Mouse (Mus musculus) limb, embryonic 11.5 days (tissue): ENCODE measurements around the gene Marc2. TPM values are rescaled to one million over a fixed set of nuclear protein-coding genes. Genes with fewer than 3 reads are reported as not detected.

ENCODE experiments used
- ATAC-seq: fragments of 200-750 bp; cut with Nextera tagmentation; 2 replicates; pipeline ENCODE4 v1.8.0; 2017; ENCODE audit warnings: low read depth; ENCODE audit not compliant: insufficient number of reproducible peaks, low FRiP score, low TSS enrichment
- DNase-seq: peaks from one replicate; pipeline ENCODE4 v3.0.0-alpha.2; 2015; ENCODE audit warnings: low spot score
- H3K27ac ChIP-seq: fragments of 300-500 bp; sonication (generic); replicated peaks from 2 replicates; pipeline ENCODE4 v1.5.1; 2014; ENCODE audit warnings: low read depth, mild to moderate bottlenecking, low read length
- H3K27me3 ChIP-seq: fragments of 300-500 bp; sonication (generic); 2 replicates; pipeline ENCODE4 v1.6.1; 2014; ENCODE audit warnings: mild to moderate bottlenecking, low read length, mixed read lengths; ENCODE audit not compliant: control insufficient read depth, insufficient read depth
- H3K36me3 ChIP-seq: fragments of 300-500 bp; sonication (generic); 2 replicates; pipeline ENCODE4 v1.6.1; 2014; ENCODE audit warnings: mild to moderate bottlenecking, low read length, moderate library complexity, mixed read lengths; ENCODE audit not compliant: control insufficient read depth, insufficient read depth
- H3K4me1 ChIP-seq: fragments of 300-500 bp; sonication (generic); 2 replicates; pipeline ENCODE4 v1.6.1; 2014; ENCODE audit warnings: low read length, mixed read lengths; ENCODE audit not compliant: control insufficient read depth, insufficient read depth
- H3K4me2 ChIP-seq: fragments of 300-500 bp; sonication (generic); 2 replicates; pipeline ENCODE4 v1.6.1; 2014; ENCODE audit warnings: low read depth, mild to moderate bottlenecking, moderate library complexity; ENCODE audit not compliant: severe bottlenecking
- H3K4me3 ChIP-seq: fragments of 300-500 bp; sonication (generic); 2 replicates; pipeline ENCODE4 v1.5.1; 2014; ENCODE audit warnings: low read depth, low read length
- H3K9ac ChIP-seq: fragments of 300-500 bp; sonication (generic); 2 replicates; pipeline ENCODE4 v1.6.1; 2014; ENCODE audit warnings: mild to moderate bottlenecking, low read length
- H3K9me3 ChIP-seq: fragments of 300-500 bp; sonication (generic); 2 replicates; pipeline ENCODE4 v1.6.1; 2016; ENCODE audit warnings: low read length; ENCODE audit not compliant: control insufficient read depth
- WGBS: fragments of 180-500 bp; shearing (Covaris S2); extraction: QIAGEN DNeasy Blood & Tissue Kit; methylation state at CpG from one replicate; pipeline ENCODE4 v1.1.7; 2014; 5-methylcytosine and 5-hydroxymethylcytosine counted together
- polyA plus RNA-seq: library from polyadenylated mRNA; unstranded; fragments of >200 nt; fragmentation: Nextera tagmentation; extraction: Ambion mirVana; gene quantifications from 2 replicates; pipeline ENCODE4 v1.2.1, GENCODE M21; 2014

Marc2 gene
- polyA plus RNA-seq, 1 experiment from 2014 or later: 110 TPM

DNA sequence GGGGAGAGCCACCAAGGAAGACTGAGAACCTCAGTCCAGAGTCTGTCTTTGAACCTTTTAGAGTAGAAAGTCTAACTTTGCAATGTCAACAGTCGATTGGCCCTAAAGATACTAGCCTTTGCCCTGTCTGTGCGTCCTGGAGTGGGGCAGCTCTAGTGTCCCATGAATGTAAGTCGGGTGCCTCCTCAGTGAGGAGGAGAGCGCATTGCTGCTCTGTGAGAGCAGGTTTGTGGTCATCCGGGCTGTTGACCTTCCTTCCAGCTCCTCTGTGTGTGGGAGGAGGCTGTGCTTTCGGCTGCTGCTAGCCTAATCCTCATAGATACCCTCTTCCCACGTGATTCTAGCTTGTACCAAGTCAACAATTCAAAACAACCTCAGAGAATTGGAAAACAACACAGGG lies 4.9 kb upstream of the Marc2 start:
- Histone ChIP-seq H3K9me3 (no peaks in the 10 kb centered on the region), H3K9ac (no peak overlapping the region), H3K4me2 (no peak overlapping the region), H3K27ac (no peak overlapping the region), H3K4me1 (peaks cover 2% of the 10 kb centered on the region; the same call in 1 of the 2 replicates), H3K27me3 (0 out of 2 replicates have a peak, but pooled peaks cover 3% of the 10 kb centered on the region), H3K36me3 (no peaks in the 10 kb centered on the region), H3K4me3 (no peak overlapping the region)
- ATAC-seq (no peak), DNase-seq (no peak)
- WGBS: 57% methylated on average over 7 of the region's 7 CpGs

GRCm38 (mm10) chr1:184846973-184847372 lies 722 bp upstream of the Marc2 start:
- no peak overlapping the region for H3K4me3 ChIP-seq
- peaks cover under 1% of the 10 kb centered on the region; the same call in 1 of the 2 replicates for H3K4me1 ChIP-seq
- no peaks in the 10 kb centered on the region for H3K9me3 ChIP-seq
- H3K27ac ChIP-seq: no peak overlapping the region
- H3K4me2 ChIP-seq: no peak overlapping the region
- DNase-seq (no peak), ATAC-seq (no peak)
- no peaks in the 10 kb centered on the region for H3K36me3 ChIP-seq
- H3K27me3 ChIP-seq: 0 out of 2 replicates have a peak, but pooled peaks cover under 1% of the 10 kb centered on the region
- WGBS: 55% methylated on average over 3 of the region's 3 CpGs
- H3K9ac ChIP-seq: no peak overlapping the region

- peak overlapping the region; percentile 77 for H3K9ac ChIP-seq
- no peaks in the 10 kb centered on the region for H3K9me3 ChIP-seq
- H3K36me3 ChIP-seq: no peaks in the 10 kb centered on the region
- no peaks in the 10 kb centered on the region; the same call in 1 of the 2 replicates for H3K4me1 ChIP-seq
- no peaks in the 10 kb centered on the region for H3K27me3 ChIP-seq
- peak overlapping the region; percentile 80 for H3K4me2 ChIP-seq
- ATAC-seq (peak; percentile 97), DNase-seq (peak; percentile 85)
- H3K27ac ChIP-seq: no peak overlapping the region
- WGBS: under 1% methylated on average over 66 of the region's 67 CpGs
- H3K4me3 ChIP-seq: peak overlapping the region; percentile 76
Measured at GRCm38 (mm10) chr1:184845111-184846071, 860 bp downstream of the Marc2 start.

GRCm38 (mm10) chr1:184844326-184845066 lies 1.8 kb downstream of the Marc2 start:
- H3K27me3 ChIP-seq: no peaks in the 10 kb centered on the region
- DNase-seq: no peak
- H3K9ac ChIP-seq: peak overlapping the region; percentile 77; the same call in 1 of the 2 replicates
- no peaks in the 10 kb centered on the region; the same call in 1 of the 2 replicates for H3K4me1 ChIP-seq
- H3K36me3 ChIP-seq: 0 out of 2 replicates have a peak, but pooled peaks cover 2% of the 10 kb centered on the region
- WGBS: 20% methylated on average over 15 of the region's 15 CpGs
- peak overlapping the region; percentile 76 for H3K4me3 ChIP-seq
- no peak for ATAC-seq
- H3K9me3 ChIP-seq: no peaks in the 10 kb centered on the region
- H3K4me2 ChIP-seq: peak overlapping the region; percentile 80
- no peak overlapping the region for H3K27ac ChIP-seq

GRCm38 (mm10) chr1:184837649-184838048 lies 8.6 kb downstream of the Marc2 start:
- H3K36me3 ChIP-seq: 0 out of 2 replicates have a peak, but pooled peaks cover 2% of the 10 kb centered on the region
- 78% methylated on average over 4 of the region's 4 CpGs for WGBS

DNA sequence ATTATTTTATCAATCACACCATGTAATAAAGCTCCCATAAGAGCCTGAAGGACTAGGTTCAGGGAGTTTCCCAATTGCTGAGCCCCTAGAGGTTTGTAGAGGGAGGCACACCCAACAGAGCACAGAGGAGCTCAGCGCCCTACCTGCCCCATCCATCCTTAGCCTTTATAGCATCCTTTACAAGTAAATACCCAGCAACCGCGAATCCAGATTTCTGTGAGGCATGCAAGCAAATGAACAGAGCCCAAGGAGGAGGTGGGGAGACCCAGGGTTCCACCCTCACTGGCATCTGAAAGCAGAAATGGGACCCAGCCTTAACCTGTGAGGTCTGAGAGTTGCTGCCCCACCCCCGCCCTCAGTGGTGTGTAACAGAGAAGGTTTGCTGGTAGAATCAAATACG lies 9.9 kb downstream of the Marc2 start:
- WGBS: 76% methylated on average over 5 of the region's 5 CpGs
- H3K36me3 ChIP-seq: peaks cover 9% of the 10 kb centered on the region; the same call in 1 of the 2 replicates
- no peak overlapping the region for H3K9ac ChIP-seq
- no peak overlapping the region for H3K4me3 ChIP-seq
- DNase-seq: no peak
- H3K9me3 ChIP-seq: no peaks in the 10 kb centered on the region
- H3K27me3 ChIP-seq: no peaks in the 10 kb centered on the region
- no peaks in the 10 kb centered on the region for H3K4me1 ChIP-seq
- no peak overlapping the region for H3K4me2 ChIP-seq
- no peak overlapping the region for H3K27ac ChIP-seq
- no peak for ATAC-seq

More at GRCm38 (mm10) chr1:184837649-184838048, 8.6 kb downstream of the Marc2 start:
- Histone ChIP-seq H3K4me3 (no peak overlapping the region), H3K27me3 (no peaks in the 10 kb centered on the region), H3K27ac (no peak overlapping the region), H3K9me3 (no peaks in the 10 kb centered on the region), H3K4me1 (no peaks in the 10 kb centered on the region), H3K9ac (no peak overlapping the region), H3K4me2 (no peak overlapping the region)
- DNase-seq (no peak), ATAC-seq (no peak)

DNA sequence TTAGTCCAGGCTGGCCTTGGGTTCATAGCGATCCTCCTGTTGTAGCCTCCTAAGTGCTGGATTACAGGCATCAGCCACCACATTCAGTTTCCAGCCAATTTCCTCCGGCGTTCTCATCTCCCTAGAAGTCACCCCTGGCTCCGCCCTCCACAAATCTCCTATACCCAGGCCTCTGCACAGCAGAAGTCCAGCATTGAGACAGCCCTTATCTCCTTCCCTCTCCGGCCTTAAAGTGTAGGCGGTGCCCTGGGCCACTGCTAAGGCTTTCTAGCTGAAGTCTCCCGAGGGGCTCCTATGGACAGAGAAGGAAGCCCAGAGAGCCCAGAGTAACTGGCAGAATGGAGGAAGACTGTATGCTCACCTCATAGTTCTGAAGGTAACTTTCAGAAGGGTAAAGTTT lies 12.8 kb downstream of the Marc2 start:
- peaks cover 11% of the 10 kb centered on the region; the same call in 1 of the 2 replicates for H3K36me3 ChIP-seq
- H3K4me1 ChIP-seq: no peaks in the 10 kb centered on the region
- no peak for DNase-seq
- H3K9ac ChIP-seq: no peak overlapping the region
- H3K4me3 ChIP-seq: no peak overlapping the region
- ATAC-seq: no peak
- H3K27me3 ChIP-seq: no peaks in the 10 kb centered on the region
- no peaks in the 10 kb centered on the region for H3K9me3 ChIP-seq
- no peak overlapping the region for H3K4me2 ChIP-seq
- WGBS: 96% methylated on average over 7 of the region's 7 CpGs
- H3K27ac ChIP-seq: no peak overlapping the region

DNA sequence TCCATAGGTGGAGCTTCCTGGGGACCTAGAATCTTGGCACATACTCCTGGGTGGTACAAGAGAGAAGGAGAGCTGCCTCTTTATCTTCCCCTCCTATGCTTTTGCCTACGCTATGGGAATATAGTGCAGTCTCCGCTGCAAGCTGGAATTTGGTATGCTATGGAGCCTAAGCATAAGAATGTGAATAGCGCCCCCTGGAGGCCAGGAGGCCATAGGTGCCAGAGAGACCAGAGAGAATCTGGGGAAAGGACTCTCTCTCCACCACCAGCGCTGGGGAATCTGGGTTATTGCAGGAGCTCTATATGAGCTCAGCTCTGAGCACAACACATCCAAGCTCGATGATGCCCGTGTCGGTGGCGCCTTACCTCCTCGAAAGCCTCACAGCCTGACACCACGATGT lies 14.0 kb downstream of the Marc2 start:
- no peak overlapping the region for H3K4me2 ChIP-seq

More for the DNA sequence above, 14.0 kb downstream of the Marc2 start:
- Histone ChIP-seq H3K9me3 (no peaks in the 10 kb centered on the region), H3K27ac (no peak overlapping the region), H3K36me3 (peaks cover 11% of the 10 kb centered on the region; the same call in 1 of the 2 replicates), H3K4me1 (no peaks in the 10 kb centered on the region), H3K27me3 (no peaks in the 10 kb centered on the region), H3K4me3 (no peak overlapping the region), H3K9ac (no peak overlapping the region)
- DNase-seq: no peak
- no peak for ATAC-seq
- 76% methylated on average over 10 of the region's 10 CpGs for WGBS
